Mouse (Mus musculus) brown adipose tissue, adult 24 weeks (tissue): Measurements from ENCODE around the gene Wapl. TPM values are rescaled to one million over a fixed set of nuclear protein-coding genes. Genes with fewer than 3 reads are reported as not detected.
A peak's percentile ranks its signal among the peaks of the same experiment; 100 is the strongest.

ENCODE experiments used
- H3K27ac ChIP-seq: fragments of 200-500 bp; replicated peaks from 2 replicates; pipeline ENCODE4 v1.5.1; 2012; ENCODE audit warnings: low read depth, mild to moderate bottlenecking, low read length
- H3K4me1 ChIP-seq: fragments of 200-500 bp; 2 replicates; pipeline ENCODE4 v1.6.1; 2012; ENCODE audit warnings: low read length, mixed read lengths; ENCODE audit not compliant: control insufficient read depth, insufficient read depth, insufficient read length
- H3K4me3 ChIP-seq: fragments of 200-500 bp; 2 replicates; pipeline ENCODE4 v1.5.1; 2012; ENCODE audit warnings: low read depth, mild to moderate bottlenecking, low read length, moderate library complexity; ENCODE audit not compliant: insufficient read depth
- polyA plus RNA-seq: library from polyadenylated mRNA; stranded (reverse); fragments of >200 nt; gene quantifications from 2 replicates; pipeline ENCODE4 v1.2.4, GENCODE M21; 2012; ENCODE audit not compliant: missing spikeins, insufficient read depth, insufficient read length

Gene Wapl
- polyA plus RNA-seq, 1 experiment: 39.0 TPM

DNA sequence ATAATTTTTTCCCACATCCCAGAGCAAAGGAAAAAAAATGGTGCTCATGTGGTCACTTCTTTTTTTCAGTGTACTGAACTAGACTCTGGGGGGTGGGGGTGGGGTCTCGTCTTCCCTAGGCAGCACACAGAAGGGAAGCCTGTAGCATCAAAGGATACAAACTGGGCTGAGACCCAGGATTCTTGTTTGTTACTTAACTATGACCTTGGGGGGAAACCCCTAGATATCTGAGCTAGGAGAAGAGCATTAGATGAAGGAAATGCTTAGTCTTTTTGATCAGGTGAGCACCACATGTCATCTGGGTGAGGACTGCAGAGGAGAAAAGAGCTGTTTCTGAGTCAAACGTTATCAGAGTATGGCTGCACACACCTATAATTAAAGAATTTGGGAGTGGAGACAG lies 3.5 kb upstream of the Wapl start:
- Histone ChIP-seq H3K4me3 (no peak overlapping the region), H3K27ac (no peak overlapping the region), H3K4me1 (no peaks in the 10 kb centered on the region)

DNA sequence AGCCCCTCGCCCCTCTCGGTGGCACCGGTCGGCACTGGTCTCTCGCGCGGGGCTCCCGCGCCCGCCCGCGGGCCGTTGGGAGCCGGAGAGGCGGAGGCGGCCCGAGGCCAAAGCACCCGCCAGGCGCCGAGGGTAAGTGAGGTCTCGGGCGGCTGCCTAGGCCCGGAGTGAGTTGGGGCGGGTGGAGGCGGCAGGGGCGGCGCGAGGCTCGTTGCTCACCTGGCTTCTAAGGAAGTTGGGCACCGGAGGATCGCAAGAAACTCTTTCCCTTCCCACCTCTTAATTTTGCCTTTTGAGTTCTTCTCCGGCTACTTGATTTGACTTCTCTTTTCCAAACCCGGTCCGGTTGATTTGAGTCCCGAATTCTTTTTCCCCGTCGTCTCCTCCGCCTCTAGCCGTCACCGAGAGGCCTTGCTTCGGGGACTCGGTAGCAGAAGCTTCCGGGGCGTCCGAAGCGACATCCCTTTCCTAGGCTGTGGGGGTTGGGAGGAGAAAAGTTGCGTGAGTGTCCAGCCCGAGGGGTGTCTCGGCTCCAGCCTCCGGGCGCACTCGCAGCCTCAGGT lies 582 bp downstream of the Wapl start:
- H3K27ac ChIP-seq: peak overlapping the region; percentile 82
- no peaks in the 10 kb centered on the region for H3K4me1 ChIP-seq
- peak overlapping the region; percentile 83 for H3K4me3 ChIP-seq

DNA sequence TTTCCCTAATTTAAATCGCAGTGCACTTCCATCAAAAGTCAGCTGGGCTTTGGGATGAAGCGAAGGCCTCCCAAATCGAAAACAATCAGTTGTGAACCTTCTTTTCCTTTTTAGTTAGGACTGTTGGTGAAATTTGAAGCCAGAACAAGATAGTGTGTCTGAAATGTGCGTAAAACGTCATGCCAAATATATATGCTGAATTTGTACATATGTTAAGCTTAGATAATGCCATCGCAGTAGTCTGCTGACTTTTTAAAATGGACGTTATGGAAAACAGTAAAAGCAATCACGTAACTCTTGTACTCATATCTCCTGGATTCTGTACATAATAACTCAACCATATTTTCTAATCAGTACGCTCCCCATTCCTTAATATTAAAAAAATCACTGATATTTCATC lies 1.2 kb downstream of the Wapl start:
- Histone ChIP-seq H3K4me1 (no peaks in the 10 kb centered on the region), H3K4me3 (peak overlapping the region; percentile 83), H3K27ac (peak overlapping the region; percentile 82)

DNA sequence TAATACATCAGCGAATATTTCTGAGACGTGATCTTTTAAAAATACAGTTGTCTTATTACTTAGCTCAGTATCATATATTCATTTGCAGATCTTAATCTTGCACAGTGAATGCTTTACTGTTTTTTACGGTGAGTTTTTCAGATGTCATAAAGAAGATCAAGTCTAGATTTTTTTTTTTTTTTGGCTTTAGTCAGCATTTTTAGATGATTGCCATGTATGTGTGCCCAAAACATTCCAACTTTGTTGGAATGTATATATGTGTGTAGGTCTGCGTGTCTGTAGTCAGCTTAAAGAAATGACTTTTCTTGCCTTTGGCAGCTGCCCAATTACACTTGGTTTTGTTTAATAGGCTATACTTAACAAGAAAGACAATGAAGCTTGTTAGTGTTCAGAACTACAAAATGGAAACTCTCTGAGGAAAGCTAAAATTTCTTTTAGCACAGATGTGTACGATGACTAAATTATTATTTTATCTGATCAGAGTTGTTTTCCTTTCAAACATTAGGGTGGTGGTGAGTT lies 1.7 kb downstream of the Wapl start:
- Histone ChIP-seq H3K4me3 (no peak overlapping the region), H3K4me1 (no peaks in the 10 kb centered on the region), H3K27ac (no peak overlapping the region)

GRCm38 (mm10) chr14:34680815-34681214 lies 7.1 kb downstream of the Wapl start:
- H3K4me3 ChIP-seq: no peak overlapping the region
- H3K27ac ChIP-seq: no peak overlapping the region
- H3K4me1 ChIP-seq: no peaks in the 10 kb centered on the region

DNA sequence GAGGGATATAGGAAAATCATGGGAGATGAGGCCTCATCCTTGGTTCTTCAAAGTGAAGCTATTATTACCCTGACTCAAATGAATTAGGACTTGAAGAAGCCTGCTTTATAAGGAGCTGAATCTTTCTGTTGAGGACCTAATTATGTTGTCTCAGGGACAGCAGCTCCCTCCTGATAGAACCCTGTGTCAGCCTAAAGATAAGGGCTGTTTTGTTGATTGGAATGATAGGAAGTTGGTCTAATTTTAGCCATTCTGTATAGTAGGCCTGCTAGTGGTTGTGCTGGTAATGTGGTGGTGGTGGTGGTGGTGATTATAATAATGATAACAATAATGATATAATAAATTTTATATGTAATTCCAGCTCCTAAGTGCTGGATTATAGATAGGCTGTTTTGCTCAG lies 11.3 kb downstream of the Wapl start:
- H3K4me1 ChIP-seq: no peaks in the 10 kb centered on the region
- no peak overlapping the region for H3K4me3 ChIP-seq
- H3K27ac ChIP-seq: no peak overlapping the region

DNA sequence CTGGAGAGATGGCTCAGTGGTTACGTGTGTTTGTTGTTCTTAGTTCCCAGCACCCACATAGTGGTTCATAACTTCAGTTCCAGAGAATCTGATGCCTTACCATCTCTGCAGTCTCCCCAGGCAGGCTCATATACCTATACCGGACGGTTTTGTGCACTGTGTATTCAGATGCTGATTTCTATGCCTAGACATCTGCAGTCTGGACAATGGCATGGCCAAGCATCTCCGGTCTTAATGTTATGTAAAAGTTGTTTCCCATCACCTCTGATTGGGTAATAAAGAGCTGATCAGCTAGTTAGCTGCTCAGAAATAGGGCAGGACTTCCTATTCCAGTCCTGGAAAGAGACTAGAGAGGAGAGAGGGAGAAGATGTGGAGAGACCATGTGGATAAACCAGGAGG lies 20.2 kb downstream of the Wapl start:
- H3K27ac ChIP-seq: no peak overlapping the region
- H3K4me1 ChIP-seq: no peaks in the 10 kb centered on the region
- no peak overlapping the region for H3K4me3 ChIP-seq

DNA sequence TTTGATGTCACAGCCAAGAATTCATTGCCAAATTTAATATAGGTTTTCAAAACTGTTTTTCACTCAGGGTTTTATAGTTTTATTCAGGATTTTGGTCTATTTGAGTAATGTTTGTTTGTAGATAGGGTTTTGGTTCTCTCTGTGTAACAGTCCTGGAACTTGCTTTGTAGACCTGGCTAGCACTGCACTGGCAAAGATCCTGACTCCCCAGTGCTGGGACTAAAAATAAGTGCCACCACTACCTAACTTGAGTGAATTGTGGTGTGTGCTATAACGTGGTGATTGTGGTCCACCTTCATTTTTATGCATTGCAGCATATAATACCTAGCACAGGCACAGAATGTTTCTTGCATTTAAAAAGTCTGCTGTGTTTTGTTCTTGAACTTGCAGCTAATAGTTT lies 23.6 kb downstream of the Wapl start:
- no peaks in the 10 kb centered on the region for H3K4me1 ChIP-seq
- H3K4me3 ChIP-seq: no peak overlapping the region
- H3K27ac ChIP-seq: no peak overlapping the region

- Histone ChIP-seq H3K4me3 (no peak overlapping the region), H3K4me1 (no peaks in the 10 kb centered on the region), H3K27ac (no peak overlapping the region)
Measured at GRCm38 (mm10) chr14:34710209-34710608, 36.5 kb downstream of the Wapl start.

DNA sequence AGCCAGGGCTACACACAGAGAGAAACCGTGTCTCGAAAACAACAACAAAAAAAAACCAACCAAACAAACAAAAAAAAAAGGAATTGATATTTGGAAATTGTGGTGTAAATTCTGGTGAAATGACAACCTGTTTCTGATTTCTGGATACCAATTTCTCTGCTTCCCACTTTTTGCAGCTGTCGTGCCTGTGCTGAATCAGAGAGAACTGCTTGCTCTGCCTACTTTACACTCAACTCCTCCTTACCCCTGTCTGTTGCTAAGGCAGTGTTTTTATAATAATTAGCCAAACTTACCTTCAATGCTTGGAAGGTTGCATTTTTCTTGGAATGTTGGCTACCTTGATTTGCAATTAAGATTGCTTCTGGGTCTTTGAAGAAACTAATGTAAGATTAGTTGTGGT lies 38.3 kb downstream of the Wapl start:
- no peak overlapping the region for H3K4me3 ChIP-seq
- H3K27ac ChIP-seq: no peak overlapping the region
- no peaks in the 10 kb centered on the region for H3K4me1 ChIP-seq

- H3K4me1 ChIP-seq: no peaks in the 10 kb centered on the region
- H3K4me3 ChIP-seq: no peak overlapping the region
- no peak overlapping the region for H3K27ac ChIP-seq
Measured at GRCm38 (mm10) chr14:34712857-34713256, 39.1 kb downstream of the Wapl start.

DNA sequence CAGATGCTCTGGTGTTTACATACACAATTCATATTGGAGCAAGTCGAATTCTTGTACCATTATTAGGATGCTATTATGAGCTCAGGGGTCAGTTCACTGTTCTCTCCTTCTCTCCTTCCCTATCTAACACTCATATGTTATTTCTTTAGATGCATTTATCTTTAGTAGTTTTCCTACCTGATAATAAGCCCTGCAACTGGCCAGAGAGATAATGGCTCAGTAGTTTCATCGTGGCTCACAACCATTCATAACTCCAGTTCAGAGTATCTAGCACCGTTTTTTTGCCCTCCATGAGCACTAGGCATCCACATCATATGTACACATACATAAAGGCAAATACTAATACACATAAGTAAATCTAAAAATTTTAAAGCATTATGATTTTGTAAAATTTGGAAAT lies 44.4 kb downstream of the Wapl start:
- H3K27ac ChIP-seq: no peak overlapping the region
- H3K4me3 ChIP-seq: no peak overlapping the region
- no peaks in the 10 kb centered on the region for H3K4me1 ChIP-seq

DNA sequence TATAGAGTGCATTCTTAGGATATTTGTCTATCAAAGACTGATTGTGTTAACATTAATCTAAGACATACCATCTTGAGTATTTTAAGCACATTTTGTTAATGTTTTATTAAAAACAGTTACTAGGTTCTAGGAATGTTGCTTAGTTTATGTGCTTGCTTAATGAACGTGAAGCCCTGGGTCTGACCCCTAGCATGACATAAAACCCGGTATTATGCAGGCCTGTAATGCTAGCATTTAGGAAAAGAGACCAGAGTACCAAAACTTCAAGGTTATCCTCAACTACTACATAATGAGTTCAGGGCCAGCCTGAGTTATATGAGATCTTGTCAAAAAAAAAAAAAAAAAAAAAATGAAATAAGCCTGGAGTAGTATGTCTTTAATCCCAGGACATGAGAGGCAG lies 54.0 kb downstream of the Wapl start:
- Histone ChIP-seq H3K4me3 (no peak overlapping the region), H3K27ac (no peak overlapping the region), H3K4me1 (no peaks in the 10 kb centered on the region)

- H3K27ac ChIP-seq: no peak overlapping the region
- H3K4me3 ChIP-seq: no peak overlapping the region
- no peaks in the 10 kb centered on the region for H3K4me1 ChIP-seq
Measured at GRCm38 (mm10) chr14:34735405-34735804, 61.7 kb downstream of the Wapl start.

DNA sequence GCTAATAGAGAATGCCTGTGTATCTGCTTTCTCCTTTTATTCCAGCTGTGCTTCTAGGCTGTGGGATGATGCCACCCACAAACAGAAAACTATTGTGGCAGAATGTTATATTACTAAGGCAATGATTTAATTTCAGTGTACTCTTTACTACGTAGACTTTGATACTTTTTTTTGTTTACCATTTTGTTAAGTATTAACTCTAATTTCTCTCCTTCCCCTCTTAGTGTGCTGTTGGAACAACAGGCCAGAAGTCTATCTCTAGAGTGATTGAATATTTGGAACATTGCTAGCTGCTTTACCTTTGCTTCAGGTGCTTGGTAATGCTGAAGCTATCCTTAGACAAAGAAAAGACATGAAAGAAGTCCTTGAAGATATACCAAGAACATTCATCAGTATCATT lies 71.7 kb downstream of the Wapl start:
- H3K27ac ChIP-seq: no peak overlapping the region
- H3K4me3 ChIP-seq: no peak overlapping the region
- no peaks in the 10 kb centered on the region for H3K4me1 ChIP-seq

DNA sequence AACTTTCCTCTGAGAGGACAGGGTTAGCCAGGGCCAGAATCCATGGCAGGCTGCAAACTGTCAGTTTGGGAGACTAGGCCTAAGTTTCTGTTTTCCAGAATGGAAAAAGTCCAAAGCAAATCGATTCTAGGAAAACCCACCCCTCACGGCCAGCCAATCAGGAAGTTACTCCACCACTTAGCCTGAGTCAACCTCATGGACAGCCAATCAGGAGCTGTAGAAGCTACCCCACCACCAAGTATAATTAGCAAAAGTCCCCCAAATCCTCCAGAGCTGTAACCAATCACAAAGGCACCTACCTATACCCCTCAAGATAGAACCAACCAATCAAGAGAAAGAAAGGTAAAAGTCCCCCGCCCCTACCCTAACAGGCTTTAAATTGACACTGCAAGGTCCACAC lies 82.0 kb downstream of the Wapl start:
- no peak overlapping the region for H3K27ac ChIP-seq

DNA sequence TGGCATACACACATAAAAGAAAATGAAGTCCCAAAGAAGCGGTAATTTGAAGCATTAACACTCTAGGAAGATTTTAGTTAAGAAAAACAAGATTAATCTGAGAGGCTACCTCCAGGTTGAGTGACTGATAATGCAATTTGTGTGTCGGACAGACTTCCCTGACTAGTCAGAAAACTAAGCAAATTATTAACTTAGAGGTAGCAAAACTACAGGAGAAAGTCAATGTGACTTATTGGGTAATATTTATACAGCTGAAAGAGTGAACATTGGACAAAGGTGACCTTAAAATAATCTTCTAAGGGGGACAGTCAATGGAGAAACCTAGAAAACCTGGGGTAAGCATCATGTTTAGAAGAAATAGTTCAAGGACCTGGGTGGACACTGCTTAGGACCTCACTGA lies 86.2 kb downstream of the Wapl start:
- H3K4me1 ChIP-seq: no peaks in the 10 kb centered on the region
- H3K27ac ChIP-seq: no peak overlapping the region
- H3K4me3 ChIP-seq: no peak overlapping the region

More for the DNA sequence above, 82.0 kb downstream of the Wapl start:
- H3K4me3 ChIP-seq: no peak overlapping the region
- H3K4me1 ChIP-seq: no peaks in the 10 kb centered on the region
